Comparison of ENCODE assay signal across 20 mouse cellular contexts in the genomic region with DNA sequence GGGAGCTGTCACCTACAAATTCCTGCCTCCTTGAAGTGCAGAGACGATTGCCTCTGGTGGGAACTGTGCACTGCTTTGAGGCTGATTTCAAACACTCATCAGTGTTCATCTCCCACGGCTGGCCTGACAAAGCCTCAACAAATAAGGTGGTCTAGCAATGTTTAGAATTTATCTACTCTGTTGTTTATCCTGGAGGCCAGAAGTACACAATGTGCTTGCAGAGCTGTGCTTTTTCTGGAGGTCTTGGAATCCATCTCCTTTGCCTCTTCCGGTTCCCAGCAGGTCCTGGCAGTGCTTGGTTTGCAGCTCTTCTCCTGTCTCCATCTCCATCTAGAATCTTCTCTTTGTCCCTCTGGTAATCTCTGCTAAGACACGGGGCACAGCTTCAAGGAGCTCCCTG. TPM values are rescaled to one million over a fixed set of nuclear protein-coding genes. Genes with fewer than 3 reads are reported as not detected.
A peak's percentile ranks its signal among the peaks of the same experiment; 100 is the strongest.
DNase-seq lines count a peak whose midpoint lies in the region; ATAC-seq and TF ChIP-seq lines count a peak whose summit lies in the region.
"Had no signal": no experiment of that assay in that cellular context is flagged by ENCODE, and none has a peak within 500 bp of the region (broad histone marks: within the 10 kb centered on the region; RNA-seq: fewer than 3 reads in every experiment).

No protein-coding gene starts in this region.

- no peak overlapping the region for H3K4me3 ChIP-seq in hindbrain, postnatal 0 days (ENCODE audit: low read length)
- no peak overlapping the region for H3K4me3 ChIP-seq in hindbrain, embryonic 14.5 days (replicated peaks; ENCODE audit: low read length)
- no peak overlapping the region for H3K4me3 ChIP-seq in testis, adult 2 months (ENCODE audit: control insufficient read depth, low read depth, low read length)
- H3K4me3 ChIP-seq in small intestine, adult 2 months (ENCODE audit: low read depth, low read length): no peak overlapping the region
- H3K4me3 ChIP-seq: embryonic facial prominence, embryonic 13.5 days; forebrain, embryonic 13.5 days; heart, embryonic 12.5 days had no signal

- 0 out of 2 replicates have a peak overlapping the region, but pooled peaks have one; percentile 2 for H3K9ac ChIP-seq in hindbrain, postnatal 0 days (replicated peaks; ENCODE audit: low read length)
- no peak overlapping the region for H3K9ac ChIP-seq in hindbrain, embryonic 14.5 days
- H3K9ac ChIP-seq: embryonic facial prominence, embryonic 13.5 days; forebrain, embryonic 13.5 days; heart, embryonic 12.5 days had no signal

- no peak for DNase-seq in hindbrain, postnatal 0 days (ENCODE audit: low spot score)
- no peak for DNase-seq in hindbrain, embryonic 14.5 days (ENCODE audit: low spot score)
- no peak for DNase-seq in testis, postnatal 14 days (ENCODE audit: low spot score)
- DNase-seq in kidney, adult 11 months: no peak
- no peak for DNase-seq in urinary bladder, postnatal 4 days (ENCODE audit: low spot score in 2 of 2)
- DNase-seq: adrenal gland, adult 2 months; adrenal gland, postnatal 25 days; cerebellum, adult 18-20 months; cerebellum, adult 9-11 months; cerebellum, postnatal 36 days; gastrocnemius, postnatal 10 days had no signal

- WGBS in hindbrain, postnatal 0 days: 67% methylated on average over 4 of the region's 4 CpGs
- 81% methylated on average over 4 of the region's 4 CpGs for WGBS in hindbrain, embryonic 14.5 days
- 42% methylated on average over 4 of the region's 4 CpGs for WGBS in small intestine, adult 2 months

- no peak for ATAC-seq in hindbrain, postnatal 0 days
- no peak for ATAC-seq in hindbrain, embryonic 14.5 days (ENCODE audit: low FRiP score)
- ATAC-seq: forebrain, embryonic 13.5 days had no signal

- TF ChIP-seq POLR2A in testis, adult 2 months (IDR thresholded peaks at IDR 0.05; ENCODE audit: control insufficient read depth, low read depth, low read length): no peak
- TF ChIP-seq POLR2A in small intestine, adult 2 months (IDR thresholded peaks at IDR 0.05; ENCODE audit: low read depth, low read length): no peak

- H3K9me3 ChIP-seq in hindbrain, postnatal 0 days (ENCODE audit: low read length): no peaks in the 10 kb centered on the region
- H3K9me3 ChIP-seq in hindbrain, embryonic 14.5 days (ENCODE audit: control insufficient read depth, low read length): no peaks in the 10 kb centered on the region
- H3K9me3 ChIP-seq: embryonic facial prominence, embryonic 13.5 days; forebrain, embryonic 13.5 days; heart, embryonic 12.5 days had no signal

- H3K36me3 ChIP-seq in hindbrain, postnatal 0 days (ENCODE audit: insufficient read depth, low read length): no peaks in the 10 kb centered on the region
- no peaks in the 10 kb centered on the region for H3K36me3 ChIP-seq in hindbrain, embryonic 14.5 days (replicated peaks; ENCODE audit: control insufficient read depth, insufficient read depth)
- no peaks in the 10 kb centered on the region for H3K36me3 ChIP-seq in testis, adult 2 months (ENCODE audit: control insufficient read depth, insufficient read depth, low read length)
- no peaks in the 10 kb centered on the region for H3K36me3 ChIP-seq in small intestine, adult 2 months (ENCODE audit: control insufficient read depth, insufficient read depth, low read length)
- H3K36me3 ChIP-seq: embryonic facial prominence, embryonic 13.5 days; heart, embryonic 12.5 days had no signal

- no peak for TF ChIP-seq CTCF in hindbrain, postnatal 0 days (IDR thresholded peaks at IDR 0.05; ENCODE audit: low read depth)
- TF ChIP-seq CTCF in testis, adult 2 months (IDR thresholded peaks at IDR 0.05; ENCODE audit: control insufficient read depth, insufficient read depth, insufficient replicate concordance, low read depth, low read length): no peak
- no peak for TF ChIP-seq CTCF in small intestine, adult 2 months (IDR thresholded peaks at IDR 0.05; ENCODE audit: extremely low read depth, insufficient read length, insufficient replicate concordance, low read depth, low read length)

- peaks cover 10% of the 10 kb centered on the region for H3K4me1 ChIP-seq in hindbrain, postnatal 0 days (ENCODE audit: insufficient read depth, low read length)
- peaks cover 15% of the 10 kb centered on the region for H3K4me1 ChIP-seq in hindbrain, embryonic 14.5 days (replicated peaks; ENCODE audit: control insufficient read depth, insufficient read depth, low read length)
- peaks cover 27% of the 10 kb centered on the region for H3K4me1 ChIP-seq in testis, adult 2 months (ENCODE audit: control insufficient read depth, insufficient read depth, low read length)
- peaks cover 50% of the 10 kb centered on the region for H3K4me1 ChIP-seq in small intestine, adult 2 months (ENCODE audit: control insufficient read depth, insufficient read depth, insufficient read length, low read length)

- no peaks in the 10 kb centered on the region for H3K27me3 ChIP-seq in hindbrain, postnatal 0 days (ENCODE audit: insufficient read depth, low read length)
- H3K27me3 ChIP-seq in hindbrain, embryonic 14.5 days (ENCODE audit: control insufficient read depth, insufficient read depth, low read length): no peaks in the 10 kb centered on the region
- no peaks in the 10 kb centered on the region for H3K27me3 ChIP-seq in testis, adult 2 months (ENCODE audit: control insufficient read depth, insufficient read depth, low read length)
- no peaks in the 10 kb centered on the region for H3K27me3 ChIP-seq in small intestine, adult 2 months (ENCODE audit: control insufficient read depth, insufficient read depth, low read length)
- H3K27me3 ChIP-seq: embryonic facial prominence, embryonic 13.5 days; forebrain, embryonic 13.5 days; heart, embryonic 12.5 days had no signal

- H3K4me2 ChIP-seq in hindbrain, postnatal 0 days (ENCODE audit: low read depth, low read length): no peak overlapping the region
- no peak overlapping the region for H3K4me2 ChIP-seq in hindbrain, embryonic 14.5 days (replicated peaks)
- H3K4me2 ChIP-seq: embryonic facial prominence, embryonic 13.5 days; forebrain, embryonic 13.5 days; heart, embryonic 12.5 days had no signal

- H3K27ac ChIP-seq in hindbrain, postnatal 0 days: no peak overlapping the region
- no peak overlapping the region for H3K27ac ChIP-seq in hindbrain, embryonic 14.5 days
- peak overlapping the region; percentile 61; the same call in 1 of the 2 replicates for H3K27ac ChIP-seq in testis, adult 2 months (ENCODE audit: control insufficient read depth, insufficient read depth, low read depth, low read length)
- peak overlapping the region; percentile 95 for H3K27ac ChIP-seq in small intestine, adult 2 months (ENCODE audit: insufficient read depth, low read depth, low read length)
- H3K27ac ChIP-seq: embryonic facial prominence, embryonic 13.5 days; forebrain, embryonic 13.5 days had no signal

RNA-seq across cellular contexts. Expression of gene Fmod, which starts 19.2 kb away (rescaled TPM):
- total RNA-seq in hindbrain, postnatal 0 days (2014; rRNA removed): 10.6 and 16.3 TPM in 2 replicates
- polyA plus RNA-seq in hindbrain, postnatal 0 days (2015; fragmentation: Nextera tagmentation; extraction: Ambion mirVana): 17.0 and 21.8 TPM in 2 replicates
- polyA plus RNA-seq in hindbrain, embryonic 14.5 days (2014; fragmentation: Nextera tagmentation; extraction: Ambion mirVana): 5.3 and 6.2 TPM in 2 replicates
- polyA plus RNA-seq in testis, adult 2 months (2012; rRNA removed): 3.6 and 5.1 TPM in 2 replicates
- 0.48 and 0.86 TPM in 2 replicates for polyA plus RNA-seq in small intestine, adult 2 months (2012; rRNA removed)
- total RNA-seq: ES-E14 had no signal

RNA-seq across cellular contexts. Expression of gene Btg2, which starts 22.6 kb away (rescaled TPM):
- total RNA-seq in hindbrain, postnatal 0 days (2014; rRNA removed): 11.2 and 26.1 TPM in 2 replicates
- 13.2 and 14.8 TPM in 2 replicates for polyA plus RNA-seq in hindbrain, postnatal 0 days (2015; fragmentation: Nextera tagmentation; extraction: Ambion mirVana)
- polyA plus RNA-seq in hindbrain, embryonic 14.5 days (2014; fragmentation: Nextera tagmentation; extraction: Ambion mirVana): 26.3 and 29.0 TPM in 2 replicates
- 2.9 and 4.1 TPM in 2 replicates for polyA plus RNA-seq in testis, adult 2 months (2012; rRNA removed)
- polyA plus RNA-seq in small intestine, adult 2 months (2012; rRNA removed): 18.0 and 73.7 TPM in 2 replicates

RNA-seq across cellular contexts. Expression of gene Chit1, which starts 54.8 kb away (rescaled TPM):
- total RNA-seq in hindbrain, postnatal 0 days (2014; rRNA removed): 0.14 TPM in 1 of 2 replicates, not detected in the other
- 0.46 and 0.48 TPM in 2 replicates for polyA plus RNA-seq in hindbrain, postnatal 0 days (2015; fragmentation: Nextera tagmentation; extraction: Ambion mirVana)
- polyA plus RNA-seq in hindbrain, embryonic 14.5 days (2014; fragmentation: Nextera tagmentation; extraction: Ambion mirVana): 0.20 and 0.23 TPM in 2 replicates
- 8.7 and 10.4 TPM in 2 replicates for polyA plus RNA-seq in testis, adult 2 months (2012; rRNA removed)
- 1.6 TPM in 1 of 2 replicates, not detected in the other for polyA plus RNA-seq in small intestine, adult 2 months (2012; rRNA removed)
- total RNA-seq: adrenal gland, adult 2 months; adrenal gland, postnatal 25 days; heart, adult 8-10 months; heart, postnatal 25 days had no signal
- polyA plus RNA-seq: embryonic facial prominence, embryonic 13.5 days; hindbrain, embryonic 11.5 days had no signal

Comparison
In these comparisons a context has a peak if more than half of its experiments do, and no peak if none do; other contexts are left out.
1. H3K27ac ChIP-seq: peak in testis, adult 2 months (single experiment) and small intestine, adult 2 months (single experiment); none in hindbrain, postnatal 0 days (single experiment) and hindbrain, embryonic 14.5 days (single experiment).